Mouse (Mus musculus) forebrain, postnatal 0 days (tissue): ENCODE measurements around the gene Foxk1. TPM values are rescaled to one million over a fixed set of nuclear protein-coding genes. Genes with fewer than 3 reads are reported as not detected.

ENCODE experiments used
- ATAC-seq: fragments of 200-750 bp; cut with Nextera tagmentation; 2 replicates; pipeline ENCODE4 v1.8.0; 2017; ENCODE audit warnings: mild to moderate bottlenecking, moderate library complexity
- DNase-seq: peaks from one replicate; pipeline ENCODE4 v3.0.0-alpha.2; 2015
- H3K27ac ChIP-seq: fragments of 300-500 bp; sonication (generic); 2 replicates; pipeline ENCODE4 v1.5.1; 2014; ENCODE audit warnings: low read depth, mild to moderate bottlenecking, antibody characterized with exemption, low read length, moderate library complexity, mixed read lengths
- H3K27me3 ChIP-seq: fragments of 300-500 bp; sonication (generic); 2 replicates; pipeline ENCODE4 v1.6.1; 2014; ENCODE audit warnings: mild to moderate bottlenecking, low read length, mixed read lengths; ENCODE audit not compliant: insufficient read depth
- H3K36me3 ChIP-seq: fragments of 300-500 bp; sonication (generic); 2 replicates; pipeline ENCODE4 v1.6.1; 2014; ENCODE audit warnings: mild to moderate bottlenecking, moderate library complexity; ENCODE audit not compliant: insufficient read depth
- H3K4me1 ChIP-seq: fragments of 300-500 bp; sonication (generic); 2 replicates; pipeline ENCODE4 v1.6.1; 2014; ENCODE audit warnings: antibody characterized with exemption; ENCODE audit not compliant: insufficient read depth
- H3K4me2 ChIP-seq: fragments of 300-500 bp; sonication (generic); 2 replicates; pipeline ENCODE4 v1.6.1; 2014; ENCODE audit warnings: low read depth, mild to moderate bottlenecking, moderate library complexity
- H3K4me3 ChIP-seq: fragments of 300-500 bp; sonication (generic); 2 replicates; pipeline ENCODE4 v1.5.1; 2014; ENCODE audit warnings: low read depth, low read length, mixed read lengths
- H3K9ac ChIP-seq: fragments of 300-500 bp; sonication (generic); 2 replicates; pipeline ENCODE4 v1.6.1; 2014; ENCODE audit warnings: mild to moderate bottlenecking
- H3K9me3 ChIP-seq: fragments of 300-500 bp; sonication (generic); 2 replicates; pipeline ENCODE4 v1.6.1; 2016; ENCODE audit warnings: low read length
- CTCF ChIP-seq: sonication (generic); IDR thresholded peaks from 2 replicates; pipeline ENCODE4 v1.5.1; 2016; ENCODE audit warnings: antibody characterized with exemption, control low read depth, low read depth
- WGBS: fragments of 180-500 bp; shearing (Covaris S2); extraction: QIAGEN DNeasy Blood & Tissue Kit; methylation state at CpG from one replicate; pipeline ENCODE4 v1.1.7; 2014; 5-methylcytosine and 5-hydroxymethylcytosine counted together
- polyA plus RNA-seq: library from polyadenylated mRNA; unstranded; fragments of >200 nt; fragmentation: Nextera tagmentation; extraction: Ambion mirVana; gene quantifications from 2 replicates; pipeline ENCODE4 v1.2.1, GENCODE M21; 2015
- total RNA-seq: library from RNA; depleted of rRNA; stranded (reverse); fragments of >200 nt; gene quantifications from 2 replicates; pipeline ENCODE4 v1.2.3, GENCODE M21; 2014; rRNA removed

Foxk1 gene
- total and polyA plus RNA-seq, 2 experiments from 2014 or later: 5.0 to 19.0 TPM

DNA sequence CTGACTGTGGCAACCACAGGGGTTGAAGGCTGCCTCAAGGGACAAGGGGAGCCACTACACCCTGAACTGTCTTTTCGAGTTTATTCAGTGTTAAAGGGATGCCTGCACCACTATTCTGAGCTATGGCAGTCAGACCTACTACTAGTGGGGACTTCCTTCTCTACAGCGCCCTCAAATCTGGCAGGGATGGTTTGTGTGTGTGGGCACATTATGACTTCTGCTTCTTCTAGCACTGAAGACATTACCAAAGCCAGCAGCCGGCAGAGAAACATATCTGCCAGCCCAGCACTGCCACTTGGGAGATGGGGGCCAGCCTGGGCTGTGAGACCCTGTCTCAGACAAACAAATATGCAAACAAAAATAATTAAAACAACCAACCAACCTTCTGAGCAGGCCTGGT is 102.9 kb downstream of the Foxk1 start:
- no peaks in the 10 kb centered on the region for H3K9me3 ChIP-seq
- WGBS: 78% methylated on average over 3 of the region's 3 CpGs
- DNase-seq: no peak
- H3K9ac ChIP-seq: no peak overlapping the region
- no peaks in the 10 kb centered on the region for H3K27me3 ChIP-seq
- TF ChIP-seq CTCF: no peak
- ATAC-seq: no peak
- H3K4me3 ChIP-seq: no peak overlapping the region
- no peak overlapping the region for H3K27ac ChIP-seq
- peaks cover 5% of the 10 kb centered on the region; the same call in 1 of the 2 replicates for H3K4me1 ChIP-seq
- H3K4me2 ChIP-seq: no peak overlapping the region
- peaks cover 6% of the 10 kb centered on the region; the same call in 1 of the 2 replicates for H3K36me3 ChIP-seq

DNA sequence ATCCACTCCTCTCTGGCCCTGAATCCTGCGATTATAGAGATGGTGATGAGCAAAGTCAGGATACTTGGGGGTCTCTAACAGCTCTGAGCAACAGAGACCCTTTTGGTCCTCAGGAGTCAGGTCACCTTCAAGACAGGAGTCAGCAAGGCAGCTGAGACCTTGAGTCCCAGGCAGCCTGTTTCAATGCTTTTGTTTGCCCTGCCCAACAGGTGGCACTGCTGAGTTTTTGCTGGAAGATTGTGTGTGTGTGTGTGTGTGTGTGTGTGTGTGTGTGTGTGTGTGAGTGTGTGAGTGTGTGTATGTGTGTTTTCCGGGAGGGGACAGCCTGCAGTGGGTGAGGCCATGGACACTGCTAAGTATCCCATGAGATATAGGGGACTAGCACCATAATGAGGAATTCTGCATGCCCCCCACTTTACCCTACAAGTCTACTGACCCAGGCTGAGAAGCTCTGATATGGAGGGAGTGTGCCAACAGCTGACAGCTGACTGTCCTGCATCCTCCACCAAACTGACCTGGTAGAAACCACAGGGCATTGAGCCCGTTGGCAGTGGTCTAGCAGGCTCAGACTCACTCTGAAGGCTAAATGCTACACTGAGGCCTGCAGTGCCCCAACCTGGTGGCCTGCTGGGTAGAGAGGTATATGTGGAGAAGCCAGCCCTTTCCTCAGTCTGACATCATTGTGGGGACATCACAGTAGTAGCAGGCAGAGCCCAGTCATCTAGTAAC is 104.6 kb downstream of the Foxk1 start:
- peak; percentile 46; the same call in 1 of the 2 replicates for TF ChIP-seq CTCF
- Histone ChIP-seq H3K4me3 (no peak overlapping the region), H3K4me2 (no peak overlapping the region), H3K9me3 (no peaks in the 10 kb centered on the region), H3K27ac (no peak overlapping the region), H3K4me1 (peaks cover 10% of the 10 kb centered on the region; the same call in 1 of the 2 replicates), H3K27me3 (no peaks in the 10 kb centered on the region), H3K9ac (no peak overlapping the region), H3K36me3 (peaks cover 6% of the 10 kb centered on the region; the same call in 1 of the 2 replicates)
- DNase-seq: no peak
- 71% methylated on average over 3 of the region's 3 CpGs for WGBS
- ATAC-seq: no peak

DNA sequence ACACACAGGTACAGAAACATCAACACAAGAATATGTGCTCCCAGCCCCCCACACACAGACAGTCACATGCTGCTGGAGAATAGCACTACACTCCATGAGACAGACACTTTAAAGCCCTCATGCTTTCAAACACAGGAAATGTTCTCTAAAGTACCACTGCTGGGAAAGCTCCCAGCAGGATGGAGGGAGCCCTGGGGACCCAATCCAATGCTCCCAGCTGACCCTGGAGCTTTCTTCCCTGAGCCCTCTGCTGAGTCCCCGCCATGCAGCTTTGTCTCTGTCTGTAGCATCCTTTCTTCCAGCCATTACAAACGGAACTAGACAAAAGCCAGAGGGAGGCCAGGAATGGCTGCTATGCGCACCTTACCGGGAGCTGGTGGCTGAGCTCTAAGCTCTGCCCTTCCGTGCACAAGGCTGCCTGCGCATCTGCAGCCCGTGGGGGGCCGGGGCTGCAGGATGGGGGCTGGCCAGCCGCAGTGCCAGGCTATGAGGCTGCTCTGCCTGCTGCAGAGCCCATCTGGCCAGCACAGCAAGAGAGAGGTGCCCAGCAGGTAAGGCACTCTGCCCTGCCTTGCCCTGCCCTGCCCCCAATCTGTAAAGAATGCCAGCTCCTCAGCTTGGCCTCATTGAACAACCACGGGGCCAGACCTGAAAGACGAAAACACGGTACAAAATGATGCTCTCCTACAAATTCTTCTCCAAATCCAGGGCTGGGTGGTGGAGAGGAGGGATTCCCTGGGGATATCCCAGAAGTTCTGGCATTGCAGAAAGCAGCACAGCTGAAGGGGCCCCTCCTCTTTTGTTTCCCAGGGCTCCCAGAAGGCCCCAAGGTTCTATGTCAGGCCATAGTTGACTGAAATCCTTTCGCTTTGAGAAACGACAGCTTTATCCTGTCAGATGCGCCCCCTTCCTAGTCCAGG is 108.1 kb downstream of the Foxk1 start:
- DNase-seq (peak; percentile 34), ATAC-seq (peak; percentile 61)
- peaks cover 10% of the 10 kb centered on the region; the same call in 1 of the 2 replicates for H3K4me1 ChIP-seq
- WGBS: 10% methylated on average over 15 of the region's 15 CpGs
- peak overlapping the region; percentile 7; the same call in 1 of the 2 replicates for H3K4me3 ChIP-seq
- TF ChIP-seq CTCF: no peak
- H3K9ac ChIP-seq: peak overlapping the region; percentile 42
- peak overlapping the region; percentile 39 for H3K4me2 ChIP-seq
- 0 out of 2 replicates have a peak, but pooled peaks cover 6% of the 10 kb centered on the region for H3K36me3 ChIP-seq
- no peaks in the 10 kb centered on the region for H3K27me3 ChIP-seq
- no peaks in the 10 kb centered on the region for H3K9me3 ChIP-seq
- peak overlapping the region; percentile 37 for H3K27ac ChIP-seq

DNA sequence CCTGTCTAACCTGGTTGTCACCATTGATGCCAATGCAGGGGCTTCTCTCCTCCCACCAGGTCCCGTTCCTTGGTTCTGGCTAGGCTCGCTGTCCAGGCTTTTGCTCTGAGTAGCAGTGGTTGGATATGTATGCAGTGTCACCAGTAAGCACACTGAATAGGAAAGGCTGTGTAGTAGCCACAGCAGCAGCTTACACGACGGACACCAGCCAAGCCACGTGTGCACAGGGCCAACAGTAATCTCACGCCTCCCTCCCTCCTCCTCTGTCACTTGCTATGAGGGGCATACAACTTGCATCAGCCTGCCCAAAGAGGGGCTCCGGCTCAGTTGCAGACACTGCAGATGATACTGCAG is 108.7 kb downstream of the Foxk1 start:
- no peak for TF ChIP-seq CTCF
- DNase-seq (peak; percentile 8), ATAC-seq (peak; percentile 54)
- H3K4me1 ChIP-seq: peaks cover 10% of the 10 kb centered on the region; the same call in 1 of the 2 replicates
- H3K9me3 ChIP-seq: no peaks in the 10 kb centered on the region
- H3K9ac ChIP-seq: peak overlapping the region; percentile 42; the same call in 1 of the 2 replicates
- H3K36me3 ChIP-seq: 0 out of 2 replicates have a peak, but pooled peaks cover 6% of the 10 kb centered on the region
- peak overlapping the region; percentile 37 for H3K27ac ChIP-seq
- H3K27me3 ChIP-seq: no peaks in the 10 kb centered on the region
- H3K4me3 ChIP-seq: no peak overlapping the region
- H3K4me2 ChIP-seq: no peak overlapping the region
- WGBS: 38% methylated on average over 7 of the region's 7 CpGs

Other genes with a start within 250 kb of the Foxk1 start
- gene Ap5z1, start 62.4 kb downstream of the Foxk1 start, total RNA-seq: 13.5 and 16.7 TPM in 2 replicates
- 6.4 and 7.8 TPM in 2 replicates for gene Ap5z1, start 62.4 kb downstream of the Foxk1 start, polyA plus RNA-seq
- 0.38 and 0.62 TPM in 2 replicates for gene Papolb, start 128.6 kb downstream of the Foxk1 start, total RNA-seq
- gene Papolb, start 128.6 kb downstream of the Foxk1 start, polyA plus RNA-seq: 0.12 and 0.13 TPM in 2 replicates
- gene Radil, start 149.6 kb downstream of the Foxk1 start, total RNA-seq: 10.8 and 20.7 TPM in 2 replicates
- gene Radil, start 149.6 kb downstream of the Foxk1 start, polyA plus RNA-seq: 6.0 and 10.4 TPM in 2 replicates
- gene Mmd2, start 207.3 kb downstream of the Foxk1 start, total RNA-seq: 112 and 118 TPM in 2 replicates
- gene Mmd2, start 207.3 kb downstream of the Foxk1 start, polyA plus RNA-seq: 107 and 127 TPM in 2 replicates
- 62.5 and 68.0 TPM in 2 replicates for gene Wipi2, start 226.2 kb downstream of the Foxk1 start, total RNA-seq
- gene Wipi2, start 226.2 kb downstream of the Foxk1 start, polyA plus RNA-seq: 32.2 and 37.4 TPM in 2 replicates